Mouse (Mus musculus) left cerebral cortex, adult 11 months (tissue): ENCODE measurements at regions not wholly inside any gene's neighbourhood (a gene's known extent, or its start where the extent isn't known, plus 50 kb on each side); places are given as distances from the start of the nearest gene placed in this dataset.

Experiments used
- DNase-seq: peaks from one replicate; pipeline ENCODE4 v3.0.0; 2022; ENCODE audit warnings: low spot score

DNA sequence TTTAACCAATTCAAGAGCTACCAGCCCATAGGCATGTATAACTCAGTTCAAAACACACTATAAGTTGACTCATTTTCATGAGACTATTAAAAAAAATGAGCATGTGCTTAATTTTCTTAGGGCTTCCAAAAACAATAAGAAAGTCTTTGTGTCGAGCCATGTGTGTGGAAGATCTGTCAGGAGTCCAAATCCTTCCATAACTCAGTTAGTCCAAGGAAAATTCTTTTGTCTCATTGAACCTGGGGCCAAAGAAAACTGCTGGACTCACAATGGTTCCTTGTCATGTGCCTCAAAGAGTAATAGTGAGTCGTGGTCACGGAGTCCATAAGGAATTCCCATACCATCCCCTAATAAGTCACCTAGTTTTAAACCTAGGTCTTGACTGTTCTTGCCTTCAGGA is 199.0 kb upstream of the Gm21798 start:
- DNase-seq: no peak

DNA sequence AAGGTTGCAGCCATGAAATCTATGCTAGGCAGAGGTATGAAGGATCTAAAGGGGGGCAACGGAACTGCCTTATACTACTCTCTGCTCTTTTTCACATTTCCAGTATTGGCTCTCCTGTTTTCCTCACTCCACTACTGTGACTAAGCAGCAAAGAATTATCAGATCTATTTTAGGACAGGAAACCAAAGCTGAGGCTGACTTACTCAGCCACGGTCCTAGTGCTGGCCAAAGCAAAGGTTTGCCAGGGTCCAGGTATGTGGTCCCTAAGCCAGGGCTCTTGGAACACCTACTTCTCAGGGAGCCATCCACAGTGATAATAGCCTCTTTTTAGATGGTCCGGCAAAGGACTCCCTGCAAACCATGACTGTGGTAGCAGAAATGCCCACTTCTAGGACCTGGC is 195.6 kb upstream of the Gm21798 start:
- no peak for DNase-seq

DNA sequence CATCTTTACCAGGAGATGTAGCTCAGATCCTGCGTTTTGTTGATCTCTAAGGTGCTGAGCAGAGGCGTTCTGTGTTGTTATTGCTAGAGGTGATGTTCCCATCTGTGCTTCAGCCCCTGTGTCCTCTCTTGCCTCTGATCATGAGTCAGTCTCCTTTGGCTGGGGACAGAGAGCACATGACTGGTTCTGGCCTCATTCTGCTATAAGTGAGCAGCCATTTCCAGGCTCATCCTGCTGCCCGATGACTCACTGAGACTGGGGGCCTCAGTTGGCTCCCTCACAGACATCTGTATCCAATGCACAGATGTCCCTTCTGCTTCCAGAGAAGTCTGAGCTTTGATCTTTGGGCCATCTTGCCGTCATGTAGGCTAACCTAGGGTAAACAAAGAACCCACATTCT is 194.9 kb upstream of the Gm21798 start:
- DNase-seq: no peak

- no peak for DNase-seq
Observed at GRCm38 (mm10) chr15:64626359-64626758, 191.1 kb upstream of the Gm21798 start.

GRCm38 (mm10) chr15:64627258-64627657 is 190.2 kb upstream of the Gm21798 start:
- DNase-seq: peak; percentile 63
